Mouse (Mus musculus) heart, postnatal 0 days (tissue): ENCODE data around the gene Agap2.

Source experiments
- CTCF ChIP-seq: IDR thresholded peaks from 2 replicates; pipeline ENCODE4 v1.5.1; 2016; ENCODE audit warnings: antibody characterized with exemption, control low read depth, low read depth
- EP300 ChIP-seq: IDR thresholded peaks from 2 replicates; pipeline ENCODE4 v1.6.1; 2016; ENCODE audit warnings: antibody characterized with exemption, low read depth

- TF ChIP-seq EP300 (no peak), CTCF (no peak)
Observed at GRCm38 (mm10) chr10:127080901-127081780, 6.1 kb downstream of the Agap2 start.
